Mouse (Mus musculus) intestine, embryonic 15.5 days (tissue): ENCODE data around the gene Ssbp2. TPM values are rescaled to one million over a fixed set of nuclear protein-coding genes. Genes with fewer than 3 reads are reported as not detected.

Experiments used
- ATAC-seq: fragments of 200-750 bp; cut with Nextera tagmentation; 2 replicates; pipeline ENCODE4 v1.8.0; 2017; ENCODE audit warnings: moderate TSS enrichment, moderate library complexity
- H3K27ac ChIP-seq: fragments of 300-500 bp; sonication (generic); 2 replicates; pipeline ENCODE4 v1.5.1; 2015; ENCODE audit warnings: mild to moderate bottlenecking, inconsistent platforms
- H3K27me3 ChIP-seq: fragments of 300-500 bp; sonication (generic); replicated peaks from 2 replicates; pipeline ENCODE4 v1.6.1; 2015; ENCODE audit warnings: inconsistent platforms
- H3K36me3 ChIP-seq: fragments of 300-500 bp; sonication (generic); 2 replicates; pipeline ENCODE4 v1.6.1; 2015; ENCODE audit warnings: inconsistent platforms
- H3K4me1 ChIP-seq: fragments of 300-500 bp; sonication (generic); replicated peaks from 2 replicates; pipeline ENCODE4 v1.6.1; 2015; ENCODE audit warnings: inconsistent platforms
- H3K4me2 ChIP-seq: fragments of 300-500 bp; sonication (generic); replicated peaks from 2 replicates; pipeline ENCODE4 v1.6.1; 2015; ENCODE audit warnings: mild to moderate bottlenecking, inconsistent platforms
- H3K4me3 ChIP-seq: fragments of 300-500 bp; sonication (generic); replicated peaks from 2 replicates; pipeline ENCODE4 v1.5.1; 2015; ENCODE audit warnings: inconsistent platforms
- H3K9ac ChIP-seq: fragments of 300-500 bp; sonication (generic); 2 replicates; pipeline ENCODE4 v1.6.1; 2015; ENCODE audit warnings: inconsistent platforms
- H3K9me3 ChIP-seq: fragments of 300-500 bp; sonication (generic); 2 replicates; pipeline ENCODE4 v1.6.1; 2016; ENCODE audit warnings: inconsistent platforms
- WGBS: fragments of 180-500 bp; shearing (Covaris S2); methylation state at CpG from one replicate; pipeline ENCODE4 v1.1.7; 2015; 5-methylcytosine and 5-hydroxymethylcytosine counted together
- polyA plus RNA-seq: library from polyadenylated mRNA; unstranded; fragments of >200 nt; fragmentation: Nextera tagmentation; extraction: Ambion mirVana; gene quantifications from 2 replicates; pipeline ENCODE4 v1.2.1, GENCODE M21; 2015

Ssbp2 gene
- polyA plus RNA-seq, 1 experiment from 2014 or later = 79.3 TPM

DNA sequence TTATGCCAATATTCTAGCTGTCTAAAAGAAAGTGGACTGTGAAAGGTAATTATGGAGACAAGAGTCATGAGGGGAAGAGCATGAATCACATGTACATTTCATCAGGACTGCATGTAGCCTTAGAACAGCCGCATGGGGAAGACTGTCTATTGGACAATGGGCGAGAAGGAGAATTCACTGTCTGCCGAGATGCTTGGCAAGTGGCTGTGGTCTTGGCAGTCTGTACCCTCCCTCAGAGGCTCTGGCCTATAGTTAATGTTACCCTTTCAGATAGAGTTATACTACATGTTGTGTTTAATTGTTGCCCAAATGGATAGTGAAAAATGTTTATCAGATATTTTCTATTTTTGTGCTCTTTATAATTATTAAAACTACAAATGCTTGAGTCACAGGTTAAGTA lies 156.0 kb downstream of the Ssbp2 start:
- H3K36me3 ChIP-seq = no peaks in the 10 kb centered on the region
- H3K9me3 ChIP-seq = no peaks in the 10 kb centered on the region
- no peak overlapping the region for H3K4me3 ChIP-seq
- no peaks in the 10 kb centered on the region for H3K27me3 ChIP-seq
- WGBS = 87% methylated on average over 3 of the region's 3 CpGs
- H3K9ac ChIP-seq = no peak overlapping the region
- no peak overlapping the region for H3K27ac ChIP-seq
- ATAC-seq = no peak
- no peak overlapping the region for H3K4me2 ChIP-seq
- H3K4me1 ChIP-seq = no peaks in the 10 kb centered on the region

DNA sequence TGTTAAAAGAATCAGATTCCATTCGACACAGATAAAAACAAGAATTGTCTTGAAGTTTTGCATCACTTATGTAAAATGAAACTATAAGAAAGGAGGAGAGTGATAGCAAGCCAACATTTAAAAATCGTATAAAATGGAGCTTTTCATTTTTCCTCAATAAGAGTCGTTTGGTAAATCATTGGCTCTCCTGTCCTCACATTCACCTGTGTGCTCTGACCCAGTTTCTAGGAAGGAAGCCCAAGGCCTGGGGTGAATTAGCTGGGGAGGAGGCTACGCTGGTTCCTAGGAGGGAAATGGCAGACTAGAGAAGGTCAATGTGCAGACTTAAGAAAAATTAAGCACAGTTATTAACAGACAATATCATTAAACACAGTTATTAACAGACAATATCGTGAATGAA lies 156.8 kb downstream of the Ssbp2 start:
- 87% methylated on average over 5 of the region's 5 CpGs for WGBS
- Histone ChIP-seq H3K36me3 (no peaks in the 10 kb centered on the region), H3K4me2 (no peak overlapping the region), H3K4me1 (no peaks in the 10 kb centered on the region), H3K9ac (no peak overlapping the region), H3K4me3 (no peak overlapping the region), H3K27me3 (no peaks in the 10 kb centered on the region), H3K9me3 (no peaks in the 10 kb centered on the region), H3K27ac (no peak overlapping the region)
- no peak for ATAC-seq

DNA sequence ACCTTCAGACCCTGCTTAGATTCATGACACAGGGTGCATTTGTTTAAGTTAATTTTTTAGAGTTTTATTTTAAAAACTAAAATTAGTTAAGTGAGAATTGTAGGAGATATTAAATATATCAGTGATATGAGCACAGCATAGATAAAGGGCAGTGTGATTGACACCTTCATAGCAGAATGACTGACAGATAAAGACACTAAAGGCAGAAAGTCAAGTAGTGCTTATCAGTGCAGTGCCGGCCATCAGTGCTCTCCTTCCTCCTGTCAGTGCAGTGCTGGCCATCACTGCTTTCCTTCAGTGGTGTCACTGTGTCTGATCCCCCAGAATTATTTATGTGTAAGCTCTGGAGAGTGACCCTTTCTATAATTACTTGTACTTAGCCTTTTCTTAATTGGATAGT lies 159.3 kb downstream of the Ssbp2 start:
- Histone ChIP-seq H3K27me3 (no peaks in the 10 kb centered on the region), H3K27ac (no peak overlapping the region), H3K4me1 (no peaks in the 10 kb centered on the region), H3K9me3 (no peaks in the 10 kb centered on the region), H3K4me2 (no peak overlapping the region), H3K4me3 (no peak overlapping the region), H3K36me3 (no peaks in the 10 kb centered on the region), H3K9ac (no peak overlapping the region)
- ATAC-seq = no peak
- WGBS = 55% methylated on average over 1 of the region's 1 CpGs

DNA sequence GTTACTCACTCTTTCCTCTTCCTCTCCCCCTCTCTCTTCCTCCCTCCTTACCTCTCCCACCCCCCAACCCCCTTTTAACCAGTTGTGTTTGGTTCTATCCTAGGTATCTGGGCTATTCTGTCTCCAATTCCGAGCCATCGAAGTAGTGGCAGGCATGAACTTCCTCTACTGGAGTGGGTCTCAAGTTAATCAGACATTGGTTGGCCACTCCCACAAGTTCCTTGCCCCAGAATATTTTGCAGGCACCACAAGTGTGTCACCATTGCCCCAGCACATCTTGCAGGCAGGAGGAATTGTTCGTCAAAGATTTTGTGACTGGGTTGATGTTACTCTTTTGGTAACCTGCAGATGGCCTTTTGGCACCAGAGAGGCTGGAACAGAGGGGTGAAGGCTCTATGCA lies 160.5 kb downstream of the Ssbp2 start:
- Histone ChIP-seq H3K4me1 (no peaks in the 10 kb centered on the region), H3K9ac (no peak overlapping the region), H3K4me2 (no peak overlapping the region), H3K36me3 (no peaks in the 10 kb centered on the region), H3K27ac (no peak overlapping the region), H3K27me3 (no peaks in the 10 kb centered on the region), H3K9me3 (no peaks in the 10 kb centered on the region), H3K4me3 (no peak overlapping the region)
- WGBS = 93% methylated on average over 3 of the region's 3 CpGs
- ATAC-seq = no peak

DNA sequence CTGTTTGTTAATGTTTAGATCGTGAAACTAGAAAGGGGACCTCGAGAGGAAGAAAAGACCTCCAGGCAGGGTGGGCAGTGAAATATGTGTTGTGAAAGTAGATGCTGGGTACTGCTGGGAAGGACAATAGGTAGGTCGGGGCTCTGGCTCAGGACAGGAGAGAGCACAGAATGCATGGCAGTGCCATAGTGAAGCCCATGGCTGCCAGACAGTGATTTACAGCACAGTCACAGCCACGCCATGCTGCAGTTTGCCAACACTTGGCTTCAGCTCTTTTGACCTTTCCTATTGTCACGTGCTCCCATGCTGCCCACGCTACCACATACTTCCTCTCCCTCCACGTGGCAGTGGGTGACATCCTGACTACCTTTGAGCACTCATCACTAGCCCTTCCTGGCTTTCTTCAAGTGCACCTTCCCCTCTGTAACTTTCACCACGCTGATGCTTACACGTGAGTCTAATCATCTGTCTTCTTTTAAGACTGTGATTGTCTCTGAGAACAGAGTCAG lies 171.3 kb downstream of the Ssbp2 start:
- 53% methylated on average over 9 of the region's 9 CpGs for WGBS
- no peak overlapping the region for H3K4me2 ChIP-seq
- H3K4me3 ChIP-seq = no peak overlapping the region
- H3K4me1 ChIP-seq = no peaks in the 10 kb centered on the region
- no peaks in the 10 kb centered on the region for H3K9me3 ChIP-seq
- H3K36me3 ChIP-seq = no peaks in the 10 kb centered on the region
- no peaks in the 10 kb centered on the region for H3K27me3 ChIP-seq
- no peak overlapping the region for H3K27ac ChIP-seq
- no peak for ATAC-seq
- no peak overlapping the region for H3K9ac ChIP-seq

DNA sequence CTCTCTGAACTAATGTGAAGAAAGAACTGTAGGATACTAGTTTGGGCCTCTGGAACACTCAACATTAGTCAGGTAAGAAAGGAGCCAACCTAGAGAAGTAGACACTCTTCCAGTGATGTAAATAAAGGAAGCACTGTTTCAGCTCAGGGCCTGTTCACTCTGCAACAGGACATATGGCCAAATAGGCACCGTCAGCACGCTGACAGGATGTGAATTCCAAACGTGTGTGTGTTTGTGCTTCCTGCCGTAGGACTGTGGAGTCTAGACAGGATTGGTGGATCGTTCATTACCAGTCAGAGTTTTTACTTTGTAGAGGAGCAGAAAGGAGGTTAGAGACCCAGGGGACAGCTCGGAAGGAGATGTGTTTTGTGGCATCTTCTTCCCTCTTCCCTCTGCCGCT lies 174.0 kb downstream of the Ssbp2 start:
- WGBS = 31% methylated on average over 7 of the region's 7 CpGs
- Histone ChIP-seq H3K36me3 (no peaks in the 10 kb centered on the region), H3K9ac (no peak overlapping the region), H3K27me3 (no peaks in the 10 kb centered on the region), H3K9me3 (no peaks in the 10 kb centered on the region), H3K27ac (no peak overlapping the region), H3K4me3 (no peak overlapping the region), H3K4me2 (no peak overlapping the region), H3K4me1 (no peaks in the 10 kb centered on the region)
- ATAC-seq = no peak

DNA sequence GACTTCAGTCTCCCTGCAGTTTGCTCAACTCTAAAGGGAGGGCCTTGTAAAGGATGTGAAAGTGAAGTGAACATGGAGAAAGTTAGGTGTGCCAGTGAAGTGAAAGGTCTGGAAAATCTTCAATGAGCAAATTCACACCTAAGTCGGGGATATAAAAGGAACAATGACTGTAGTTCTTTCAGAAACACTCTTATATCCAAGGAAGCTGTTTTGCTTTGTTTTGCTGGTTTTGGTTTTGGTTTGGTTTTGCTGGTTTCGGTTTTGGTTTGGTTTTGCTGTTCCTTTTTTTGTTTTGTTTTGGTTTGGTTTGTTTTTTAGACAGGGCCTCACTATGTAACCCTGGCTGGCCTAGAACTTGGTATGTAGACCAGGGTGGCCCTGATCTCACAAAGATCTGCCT lies 175.9 kb downstream of the Ssbp2 start:
- Histone ChIP-seq H3K9me3 (no peaks in the 10 kb centered on the region), H3K4me1 (no peaks in the 10 kb centered on the region), H3K27ac (no peak overlapping the region), H3K9ac (no peak overlapping the region), H3K4me3 (no peak overlapping the region), H3K4me2 (no peak overlapping the region), H3K27me3 (no peaks in the 10 kb centered on the region), H3K36me3 (no peaks in the 10 kb centered on the region)
- WGBS = 84% methylated on average over 2 of the region's 2 CpGs
- ATAC-seq = no peak

DNA sequence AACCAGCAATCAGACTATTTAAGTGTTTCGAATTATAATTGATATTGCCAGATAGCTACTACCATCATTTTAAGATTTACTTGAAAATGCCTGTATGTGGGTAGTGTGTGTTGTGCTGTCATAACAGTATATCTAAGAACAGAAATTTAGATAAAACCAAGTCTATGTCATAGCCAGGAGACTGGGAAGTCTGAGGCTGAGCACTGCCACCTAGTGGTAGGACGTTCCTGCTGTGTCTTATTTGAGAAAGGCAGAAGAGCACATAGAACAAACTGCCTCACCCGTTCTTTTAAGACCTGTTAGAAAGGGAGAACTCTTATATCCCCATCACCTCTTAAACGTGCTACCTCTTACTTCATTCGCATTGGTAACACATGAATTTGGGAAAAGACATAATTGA lies 176.7 kb downstream of the Ssbp2 start:
- no peak overlapping the region for H3K4me3 ChIP-seq
- H3K27me3 ChIP-seq = no peaks in the 10 kb centered on the region
- no peaks in the 10 kb centered on the region for H3K9me3 ChIP-seq
- H3K4me1 ChIP-seq = no peaks in the 10 kb centered on the region
- H3K27ac ChIP-seq = no peak overlapping the region
- 20% methylated on average over 5 of the region's 5 CpGs for WGBS
- no peak overlapping the region for H3K9ac ChIP-seq
- H3K4me2 ChIP-seq = no peak overlapping the region
- H3K36me3 ChIP-seq = no peaks in the 10 kb centered on the region
- peak; percentile 78; the same call in 1 of the 2 replicates for ATAC-seq

DNA sequence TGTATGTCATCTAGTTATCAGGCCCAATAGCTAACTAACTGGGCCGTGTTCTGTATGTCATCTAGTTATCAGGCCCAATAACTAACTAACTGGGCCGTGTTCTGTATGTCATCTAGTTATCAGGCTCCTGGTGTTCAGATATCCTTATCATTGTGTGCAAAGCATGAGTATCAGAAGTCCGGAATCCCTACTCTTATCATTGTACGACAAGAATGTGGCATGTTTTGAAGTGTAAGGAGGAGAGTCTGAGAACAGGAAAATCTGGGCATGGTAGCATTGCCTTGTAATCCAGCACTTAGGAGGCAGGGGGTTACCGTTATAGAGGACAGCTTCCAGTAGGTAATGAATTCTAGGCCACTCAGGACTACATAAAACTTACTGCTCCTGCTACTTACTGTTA lies 178.8 kb downstream of the Ssbp2 start:
- no peak overlapping the region for H3K9ac ChIP-seq
- no peak overlapping the region for H3K4me3 ChIP-seq
- no peaks in the 10 kb centered on the region for H3K4me1 ChIP-seq
- WGBS = 62% methylated on average over 5 of the region's 5 CpGs
- no peak overlapping the region for H3K27ac ChIP-seq
- ATAC-seq = no peak
- no peak overlapping the region for H3K4me2 ChIP-seq
- H3K36me3 ChIP-seq = no peaks in the 10 kb centered on the region
- no peaks in the 10 kb centered on the region for H3K27me3 ChIP-seq
- no peaks in the 10 kb centered on the region for H3K9me3 ChIP-seq

DNA sequence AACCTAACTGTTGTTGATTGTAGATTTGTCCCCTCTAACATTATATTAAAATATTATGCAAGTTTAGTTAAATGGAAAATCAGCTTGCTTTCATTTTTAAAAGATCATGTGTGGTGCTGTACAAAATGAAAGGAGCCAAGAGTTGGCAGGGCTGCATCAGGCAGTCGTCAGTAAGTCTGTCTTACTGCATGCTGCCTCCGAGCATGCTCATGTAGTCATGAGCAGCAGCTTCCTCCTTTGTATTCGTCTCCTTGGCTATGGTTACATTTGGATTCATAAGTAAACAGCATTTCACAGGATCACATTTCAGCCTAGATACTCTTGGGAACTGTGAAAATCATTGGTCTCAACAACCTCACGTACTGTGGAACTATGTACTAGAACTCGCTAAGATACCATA lies 180.1 kb downstream of the Ssbp2 start:
- Histone ChIP-seq H3K27me3 (no peaks in the 10 kb centered on the region), H3K27ac (no peak overlapping the region), H3K4me3 (no peak overlapping the region), H3K9me3 (no peaks in the 10 kb centered on the region), H3K9ac (no peak overlapping the region), H3K4me2 (no peak overlapping the region), H3K4me1 (no peaks in the 10 kb centered on the region), H3K36me3 (no peaks in the 10 kb centered on the region)
- ATAC-seq = no peak
- WGBS = 64% methylated on average over 5 of the region's 5 CpGs

DNA sequence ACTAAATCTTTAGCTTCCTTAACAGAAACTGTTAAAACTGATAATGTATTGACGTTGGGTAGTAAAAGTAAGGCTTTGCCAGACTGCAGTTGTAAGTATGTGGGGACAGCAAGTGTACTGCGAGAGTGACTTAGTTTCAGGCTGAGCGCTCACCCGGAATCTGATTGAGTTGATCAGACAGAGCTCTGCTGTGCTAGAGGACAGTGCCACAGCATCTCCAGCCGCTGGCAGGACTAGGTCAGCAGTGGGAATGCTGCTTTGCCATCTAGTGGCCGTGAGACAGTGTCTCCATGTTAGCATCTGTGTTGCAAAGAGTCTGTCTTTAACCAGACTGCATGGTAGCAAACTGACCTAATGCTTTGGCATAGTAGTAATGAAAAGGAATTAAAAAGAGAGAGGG lies 188.2 kb downstream of the Ssbp2 start:
- peak; percentile 76; the same call in 1 of the 2 replicates for ATAC-seq
- no peak overlapping the region for H3K27ac ChIP-seq
- no peaks in the 10 kb centered on the region for H3K27me3 ChIP-seq
- no peaks in the 10 kb centered on the region for H3K4me1 ChIP-seq
- 45% methylated on average over 6 of the region's 6 CpGs for WGBS
- H3K36me3 ChIP-seq = no peaks in the 10 kb centered on the region
- H3K9ac ChIP-seq = no peak overlapping the region
- H3K4me3 ChIP-seq = no peak overlapping the region
- H3K4me2 ChIP-seq = no peak overlapping the region
- no peaks in the 10 kb centered on the region for H3K9me3 ChIP-seq

DNA sequence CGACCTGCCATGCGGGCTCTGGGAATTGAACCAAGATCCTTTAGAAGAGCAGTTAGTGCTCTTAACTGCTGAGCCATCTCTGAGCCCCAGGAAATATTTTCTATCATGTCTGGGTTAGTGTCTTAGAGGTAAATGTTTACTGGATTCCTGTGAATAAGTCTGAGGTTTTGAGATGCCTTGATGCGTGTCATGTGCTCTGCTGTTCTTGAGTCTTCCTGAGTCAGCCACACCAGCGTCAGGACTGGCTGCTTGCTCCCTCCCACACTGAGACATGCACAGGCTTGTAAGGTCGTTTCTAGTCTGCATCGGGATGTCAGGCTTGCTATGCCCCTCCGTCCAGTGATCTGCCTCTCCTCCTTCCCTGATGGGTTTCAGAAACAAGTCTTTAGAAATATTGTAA lies 189.8 kb downstream of the Ssbp2 start:
- no peak for ATAC-seq

DNA sequence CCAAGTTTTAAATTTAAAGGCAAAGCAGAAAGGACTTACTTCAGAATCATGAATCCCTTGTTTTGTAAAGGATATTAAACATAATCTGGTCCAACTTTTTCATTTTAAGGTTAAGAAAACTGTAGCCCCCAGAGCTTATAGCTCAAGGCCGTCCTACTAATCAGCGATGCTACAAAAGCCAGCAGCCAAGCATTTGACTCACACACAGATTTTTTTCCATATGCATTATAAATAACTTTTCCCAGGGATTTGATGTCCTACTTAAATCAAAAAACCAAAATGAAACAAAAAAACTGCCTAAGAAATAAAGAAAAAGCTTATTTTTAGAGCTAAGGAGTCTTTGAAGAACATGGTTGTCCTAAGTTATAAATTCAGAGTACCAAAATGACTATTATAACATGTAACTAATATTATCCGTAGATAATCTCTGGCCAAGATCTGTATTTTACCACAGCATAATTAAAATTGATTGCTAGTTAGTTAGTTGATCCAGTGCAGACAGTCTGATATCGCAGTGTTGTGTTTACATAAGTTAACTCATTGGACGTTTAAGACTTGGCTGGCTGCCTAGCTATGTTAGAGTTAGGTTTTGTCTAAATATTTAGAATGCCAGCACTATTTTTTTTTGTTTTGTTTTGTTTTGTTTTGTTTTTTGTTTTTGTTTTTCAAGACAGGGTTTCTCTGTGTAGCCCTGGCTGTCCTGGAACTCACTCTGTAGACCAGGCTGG lies 201.1 kb downstream of the Ssbp2 start:
- 42% methylated on average over 5 of the region's 5 CpGs for WGBS
- Histone ChIP-seq H3K4me1 (no peaks in the 10 kb centered on the region), H3K36me3 (no peaks in the 10 kb centered on the region), H3K4me3 (no peak overlapping the region), H3K27ac (no peak overlapping the region), H3K9me3 (no peaks in the 10 kb centered on the region), H3K27me3 (no peaks in the 10 kb centered on the region), H3K9ac (no peak overlapping the region), H3K4me2 (no peak overlapping the region)
- ATAC-seq = no peak

More for the DNA sequence above, 189.8 kb downstream of the Ssbp2 start:
- H3K4me3 ChIP-seq = no peak overlapping the region
- H3K27me3 ChIP-seq = no peaks in the 10 kb centered on the region
- no peaks in the 10 kb centered on the region for H3K36me3 ChIP-seq
- no peak overlapping the region for H3K4me2 ChIP-seq
- no peaks in the 10 kb centered on the region for H3K9me3 ChIP-seq
- no peak overlapping the region for H3K9ac ChIP-seq
- 70% methylated on average over 7 of the region's 7 CpGs for WGBS
- H3K4me1 ChIP-seq = no peaks in the 10 kb centered on the region
- no peak overlapping the region for H3K27ac ChIP-seq
